22 mouse cellular contexts compared by ENCODE assay signal in the genomic region with DNA sequence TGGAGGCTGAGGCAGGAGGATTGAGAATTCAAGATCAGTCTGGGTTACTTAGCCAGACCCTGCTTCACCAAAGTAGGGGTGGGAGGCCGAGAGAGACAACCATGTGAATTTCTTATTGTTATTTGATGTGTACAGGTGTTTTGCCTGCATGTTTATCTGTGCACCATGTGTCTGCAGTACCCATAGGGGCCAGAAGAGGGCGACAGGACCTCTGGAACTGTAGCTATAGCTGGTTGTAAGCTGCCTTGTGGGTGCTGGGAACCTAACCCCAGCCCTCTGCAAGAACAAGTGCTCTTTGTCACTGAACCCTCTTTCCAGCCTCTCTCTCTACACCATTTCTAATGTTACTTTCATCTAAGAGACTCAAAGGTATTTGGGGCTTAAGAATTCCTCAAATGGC. TPM values are rescaled to one million over a fixed set of nuclear protein-coding genes. Genes with fewer than 3 reads are reported as not detected.
DNase-seq lines count a peak whose midpoint lies in the region; ATAC-seq and TF ChIP-seq lines count a peak whose summit lies in the region.
"Had no signal": no experiment of that assay in that cellular context is flagged by ENCODE, and none has a peak within 500 bp of the region (broad histone marks: within the 10 kb centered on the region; RNA-seq: fewer than 3 reads in every experiment).

No protein-coding gene starts in this region.

- no peak for DNase-seq in hindbrain, postnatal 0 days (ENCODE audit: low spot score)
- DNase-seq in hindbrain, embryonic 11.5 days (ENCODE audit: low spot score): no peak
- no peak for DNase-seq in lung, postnatal 0 days (ENCODE audit: low spot score)
- no peak for DNase-seq in lung, postnatal 25 days (ENCODE audit: low spot score)
- peak; percentile 22 for DNase-seq in MEL (ENCODE audit: low read depth, low spot score)
- DNase-seq in testis, postnatal 14 days (ENCODE audit: low spot score): peak; percentile 40
- DNase-seq in thymus, postnatal 36 days: no peak
- DNase-seq: cerebellum, postnatal 14 days; embryo, embryonic 11 days; kidney, adult 8-10 months; kidney, postnatal 36 days; midbrain, embryonic 14.5 days had no signal

- 0 out of 2 replicates have a peak, but pooled peaks have one; percentile 18 for TF ChIP-seq CTCF in hindbrain, postnatal 0 days (IDR thresholded peaks at IDR 0.05; ENCODE audit: low read depth)
- TF ChIP-seq CTCF in lung, postnatal 0 days (IDR thresholded peaks at IDR 0.05): peak; percentile 40
- peak; percentile 39 to 43 (median 42); a peak in 5 of 6 replicates for TF ChIP-seq CTCF in MEL (IDR thresholded peaks at IDR 0.05 in 2 of 3, conservative IDR thresholded peaks at IDR 0.05 in 1 of 3; ENCODE audit: control insufficient read depth in 1 of 3, insufficient read depth in 1 of 3, low read depth in 2 of 3, low read length in 3 of 3, poor library complexity in 1 of 3, severe bottlenecking in 1 of 3)

- H3K4me3 ChIP-seq in hindbrain, postnatal 0 days (ENCODE audit: low read length): no peak overlapping the region
- H3K4me3 ChIP-seq in hindbrain, embryonic 11.5 days (ENCODE audit: low read depth, low read length): no peak overlapping the region
- H3K4me3 ChIP-seq in lung, postnatal 0 days (ENCODE audit: low read depth, low read length): no peak overlapping the region
- no peak overlapping the region for H3K4me3 ChIP-seq in MEL (ENCODE audit: control insufficient read depth in 1 of 2, insufficient read depth in 1 of 2, low read depth in 2 of 2, low read length in 2 of 2)
- H3K4me3 ChIP-seq: embryonic facial prominence, embryonic 15.5 days; forebrain, embryonic 10.5 days; heart, embryonic 12.5 days; hindbrain, embryonic 15.5 days; limb, embryonic 15.5 days; lung, embryonic 15.5 days had no signal

- 0 out of 2 replicates have a peak, but pooled peaks cover 4% of the 10 kb centered on the region for H3K4me1 ChIP-seq in hindbrain, postnatal 0 days (ENCODE audit: insufficient read depth, low read length)
- H3K4me1 ChIP-seq in hindbrain, embryonic 11.5 days (replicated peaks; ENCODE audit: control insufficient read depth, insufficient read depth, low read length): peaks cover 6% of the 10 kb centered on the region
- no peaks in the 10 kb centered on the region for H3K4me1 ChIP-seq in lung, postnatal 0 days (ENCODE audit: insufficient read depth, low read depth, low read length)
- no peaks in the 10 kb centered on the region for H3K4me1 ChIP-seq in MEL (ENCODE audit: control insufficient read depth in 1 of 2, insufficient read depth in 2 of 2, low read length in 2 of 2)

- no peak overlapping the region for H3K27ac ChIP-seq in hindbrain, postnatal 0 days
- H3K27ac ChIP-seq in hindbrain, embryonic 11.5 days (ENCODE audit: low read depth, low read length): no peak overlapping the region
- H3K27ac ChIP-seq in lung, postnatal 0 days (ENCODE audit: low read length): no peak overlapping the region
- H3K27ac ChIP-seq in MEL (ENCODE audit: control insufficient read depth, low read depth, low read length): no peak overlapping the region
- H3K27ac ChIP-seq: embryonic facial prominence, embryonic 15.5 days; forebrain, embryonic 10.5 days; hindbrain, embryonic 15.5 days; limb, embryonic 15.5 days; lung, embryonic 15.5 days had no signal

- no peak for ATAC-seq in hindbrain, postnatal 0 days
- ATAC-seq in hindbrain, embryonic 11.5 days (ENCODE audit: low FRiP score): no peak
- no peak for ATAC-seq in lung, postnatal 0 days
- ATAC-seq: Patski had no signal

- peak; percentile 33 for TF ChIP-seq RAD21 in MEL (IDR thresholded peaks at IDR 0.05; ENCODE audit: low read depth, low read length)

- no peak for TF ChIP-seq POLR2A in MEL (IDR thresholded peaks at IDR 0.05; ENCODE audit: control insufficient read depth in 1 of 2, insufficient read depth in 1 of 2, low read depth in 1 of 2, low read length in 2 of 2, poor library complexity in 1 of 2)

- no peaks in the 10 kb centered on the region for H3K36me3 ChIP-seq in hindbrain, postnatal 0 days (ENCODE audit: insufficient read depth, low read length)
- no peaks in the 10 kb centered on the region for H3K36me3 ChIP-seq in hindbrain, embryonic 11.5 days (ENCODE audit: control insufficient read depth, insufficient read depth, low read length)
- H3K36me3 ChIP-seq in lung, postnatal 0 days (ENCODE audit: insufficient read depth, low read length): no peaks in the 10 kb centered on the region
- no peaks in the 10 kb centered on the region for H3K36me3 ChIP-seq in MEL (ENCODE audit: control insufficient read depth in 1 of 2, insufficient read depth in 2 of 2, low read length in 2 of 2)
- H3K36me3 ChIP-seq: embryonic facial prominence, embryonic 15.5 days; forebrain, embryonic 10.5 days; heart, embryonic 12.5 days; hindbrain, embryonic 15.5 days; limb, embryonic 15.5 days; lung, embryonic 15.5 days had no signal

- no peaks in the 10 kb centered on the region for H3K27me3 ChIP-seq in hindbrain, postnatal 0 days (ENCODE audit: insufficient read depth, low read length)
- 0 out of 2 replicates have a peak, but pooled peaks cover 3% of the 10 kb centered on the region for H3K27me3 ChIP-seq in hindbrain, embryonic 11.5 days (ENCODE audit: control insufficient read depth, insufficient read depth, low read length)
- H3K27me3 ChIP-seq in lung, postnatal 0 days (replicated peaks; ENCODE audit: insufficient read depth, low read length): no peaks in the 10 kb centered on the region
- H3K27me3 ChIP-seq in MEL (ENCODE audit: control insufficient read depth in 1 of 2, insufficient read depth in 2 of 2, low read length in 2 of 2): peaks cover 0 to 1% of the 10 kb centered on the region in 2 experiments; a peak in 1 of 4 replicates
- H3K27me3 ChIP-seq: limb, embryonic 15.5 days; lung, embryonic 15.5 days; Patski had no signal

- no peaks in the 10 kb centered on the region for H3K9me3 ChIP-seq in hindbrain, postnatal 0 days (ENCODE audit: low read length)
- H3K9me3 ChIP-seq in hindbrain, embryonic 11.5 days (ENCODE audit: control insufficient read depth, low read length): no peaks in the 10 kb centered on the region
- H3K9me3 ChIP-seq in lung, postnatal 0 days (ENCODE audit: low read length): no peaks in the 10 kb centered on the region; the same call in 1 of the 2 replicates
- no peaks in the 10 kb centered on the region for H3K9me3 ChIP-seq in MEL (replicated peaks; ENCODE audit: insufficient read depth, low read length)
- H3K9me3 ChIP-seq: embryonic facial prominence, embryonic 15.5 days; hindbrain, embryonic 15.5 days; lung, embryonic 15.5 days had no signal

- WGBS in hindbrain, postnatal 0 days: 53% methylated on average over 2 of the region's 2 CpGs
- WGBS in hindbrain, embryonic 11.5 days: 55% methylated on average over 2 of the region's 2 CpGs
- 65% methylated on average over 2 of the region's 2 CpGs for WGBS in lung, postnatal 0 days

- no peaks in the 10 kb centered on the region for H3K79me2 ChIP-seq in MEL (ENCODE audit: control insufficient read depth, insufficient read depth, low read length, poor library complexity)

- H3K9ac ChIP-seq in hindbrain, postnatal 0 days (replicated peaks; ENCODE audit: low read length): no peak overlapping the region
- H3K9ac ChIP-seq in hindbrain, embryonic 11.5 days (ENCODE audit: low read depth, low read length): no peak overlapping the region
- no peak overlapping the region for H3K9ac ChIP-seq in lung, postnatal 0 days (replicated peaks; ENCODE audit: low read depth)
- H3K9ac ChIP-seq in MEL (ENCODE audit: control insufficient read depth, low read depth, low read length, poor library complexity, severe bottlenecking): no peak overlapping the region
- H3K9ac ChIP-seq: embryonic facial prominence, embryonic 15.5 days; heart, embryonic 12.5 days; hindbrain, embryonic 15.5 days; limb, embryonic 15.5 days; lung, embryonic 15.5 days had no signal

- H3K4me2 ChIP-seq in hindbrain, postnatal 0 days (ENCODE audit: low read depth, low read length): no peak overlapping the region
- no peak overlapping the region for H3K4me2 ChIP-seq in hindbrain, embryonic 11.5 days (replicated peaks; ENCODE audit: low read depth, low read length)
- H3K4me2 ChIP-seq in lung, postnatal 0 days (replicated peaks; ENCODE audit: low read depth, low read length): no peak overlapping the region
- H3K4me2 ChIP-seq: embryonic facial prominence, embryonic 15.5 days; heart, embryonic 12.5 days; hindbrain, embryonic 15.5 days; limb, embryonic 15.5 days; lung, embryonic 15.5 days had no signal

- no peak for TF ChIP-seq EP300 in lung, postnatal 0 days (IDR thresholded peaks at IDR 0.05)
- no peak for TF ChIP-seq EP300 in MEL (IDR thresholded peaks at IDR 0.05; ENCODE audit: low read depth in 1 of 2, low read length in 2 of 2)

TF ChIP-seq in MEL, 35 proteins besides CTCF, POLR2A, EP300 and RAD21:
- TF ChIP-seq SMC3 (IDR thresholded peaks at IDR 0.05; ENCODE audit: low read depth, low read length): peak; percentile 42
- TF ChIP-seq TBP (IDR thresholded peaks at IDR 0.05; ENCODE audit: low read depth, low read length): no peak

RNA-seq across cellular contexts. Expression of a gene that starts 35.4 kb away (rescaled TPM):
- 97.3 and 122 TPM in 2 replicates for total RNA-seq in hindbrain, postnatal 0 days (2014; rRNA removed)
- polyA plus RNA-seq in hindbrain, postnatal 0 days (2015; fragmentation: Nextera tagmentation; extraction: Ambion mirVana): 8.5 and 9.4 TPM in 2 replicates
- 2.7 and 5.8 TPM in 2 replicates for polyA plus RNA-seq in hindbrain, embryonic 11.5 days (2014; fragmentation: Nextera tagmentation; extraction: Ambion mirVana)
- polyA plus RNA-seq in lung, postnatal 0 days (2015; fragmentation: Nextera tagmentation; extraction: Ambion mirVana): 9.7 and 12.0 TPM in 2 replicates
- 3.5 TPM in 2 replicates for total RNA-seq in MEL (2012; rRNA removed)
- polyA plus RNA-seq in MEL (2012; ENCODE audit: insufficient read depth in 1 of 2, insufficient read length in 2 of 2, low read depth in 1 of 2, low replicate concordance in 2 of 2, missing spikeins in 1 of 2): 10 to 100 TPM in 1 of 2 experiments, not detected in 1; 10.4 TPM

RNA-seq across cellular contexts. Expression of a gene that starts 35.7 kb away (rescaled TPM):
- total RNA-seq in hindbrain, postnatal 0 days (2014; rRNA removed): 0.42 and 0.79 TPM in 2 replicates
- polyA plus RNA-seq in hindbrain, postnatal 0 days (2015; fragmentation: Nextera tagmentation; extraction: Ambion mirVana): 0.29 and 0.71 TPM in 2 replicates
- polyA plus RNA-seq in hindbrain, embryonic 11.5 days (2014; fragmentation: Nextera tagmentation; extraction: Ambion mirVana): 0.79 and 1.0 TPM in 2 replicates
- polyA plus RNA-seq in lung, postnatal 0 days (2015; fragmentation: Nextera tagmentation; extraction: Ambion mirVana): 0.83 and 0.85 TPM in 2 replicates
- not detected in 2 replicates for total RNA-seq in MEL (2012; rRNA removed)
- under 1 TPM in 1 of 2 experiments, not detected in 1; 0.21 TPM for polyA plus RNA-seq in MEL (2012; ENCODE audit: insufficient read depth in 1 of 2, insufficient read length in 2 of 2, low read depth in 1 of 2, low replicate concordance in 2 of 2, missing spikeins in 1 of 2)
- total RNA-seq: gastrocnemius, postnatal 4 days; heart, postnatal 25 days had no signal
- polyA plus RNA-seq: Patski had no signal

RNA-seq across cellular contexts. Expression of a gene that starts 43.2 kb away (rescaled TPM):
- 1.7 and 2.5 TPM in 2 replicates for total RNA-seq in hindbrain, postnatal 0 days (2014; rRNA removed)
- 1.7 and 1.8 TPM in 2 replicates for polyA plus RNA-seq in hindbrain, postnatal 0 days (2015; fragmentation: Nextera tagmentation; extraction: Ambion mirVana)
- 3.7 and 4.4 TPM in 2 replicates for polyA plus RNA-seq in hindbrain, embryonic 11.5 days (2014; fragmentation: Nextera tagmentation; extraction: Ambion mirVana)
- 1.2 and 1.5 TPM in 2 replicates for polyA plus RNA-seq in lung, postnatal 0 days (2015; fragmentation: Nextera tagmentation; extraction: Ambion mirVana)
- total RNA-seq in MEL (2012; rRNA removed): not detected in 2 replicates
- not detected for polyA plus RNA-seq in MEL (2012; ENCODE audit: insufficient read depth in 1 of 2, insufficient read length in 2 of 2, low read depth in 1 of 2, low replicate concordance in 2 of 2, missing spikeins in 1 of 2)
- total RNA-seq: megakaryocyte, adult 5-6 weeks had no signal
- polyA plus RNA-seq: Patski had no signal

Comparison
In these comparisons a context has a peak if more than half of its experiments do, and no peak if none do; other contexts are left out.
1. DNase-seq: peak in MEL (single experiment) and testis, postnatal 14 days (single experiment); none in hindbrain, postnatal 0 days (single experiment), hindbrain, embryonic 11.5 days (single experiment), lung, postnatal 0 days (single experiment), lung, postnatal 25 days (single experiment) and thymus, postnatal 36 days (0 of 2).
2. Peak in every context shown above with its lines, with median percentiles within 50 percentile points of each other: CTCF ChIP-seq.